Mouse (Mus musculus): ENCODE results near the gene Adgrb3.

DNA sequence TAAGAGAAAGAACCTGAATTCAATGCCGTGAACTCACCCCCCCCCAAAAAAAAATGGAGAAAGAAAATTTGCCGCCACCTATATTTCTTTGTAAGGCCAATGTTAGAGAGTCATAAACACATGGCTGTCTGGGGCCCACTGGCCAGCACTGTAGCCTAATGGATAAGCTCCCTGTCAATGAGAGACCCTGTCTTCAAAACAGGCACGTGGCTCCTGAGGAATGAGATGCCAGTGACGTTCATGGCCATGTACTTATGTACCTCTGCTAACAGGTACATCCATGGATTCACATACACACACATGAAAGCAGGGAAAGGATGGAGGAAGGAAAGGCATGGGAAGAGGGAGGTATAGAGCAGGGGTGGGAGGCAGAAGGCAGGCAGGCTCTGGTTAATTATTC is 208.0 kb downstream of the Adgrb3 start:
- TF ChIP-seq CTCF (IDR thresholded peaks at IDR 0.05; ENCODE audit: insufficient read depth, low read depth, low read length) = no peak
- no peak for TF ChIP-seq POLR2A (IDR thresholded peaks at IDR 0.05; ENCODE audit: insufficient read depth, low read depth, low read length)

All from olfactory bulb, adult 2 months (tissue).